9 mouse cellular contexts compared by ENCODE assay signal in the genomic region with DNA sequence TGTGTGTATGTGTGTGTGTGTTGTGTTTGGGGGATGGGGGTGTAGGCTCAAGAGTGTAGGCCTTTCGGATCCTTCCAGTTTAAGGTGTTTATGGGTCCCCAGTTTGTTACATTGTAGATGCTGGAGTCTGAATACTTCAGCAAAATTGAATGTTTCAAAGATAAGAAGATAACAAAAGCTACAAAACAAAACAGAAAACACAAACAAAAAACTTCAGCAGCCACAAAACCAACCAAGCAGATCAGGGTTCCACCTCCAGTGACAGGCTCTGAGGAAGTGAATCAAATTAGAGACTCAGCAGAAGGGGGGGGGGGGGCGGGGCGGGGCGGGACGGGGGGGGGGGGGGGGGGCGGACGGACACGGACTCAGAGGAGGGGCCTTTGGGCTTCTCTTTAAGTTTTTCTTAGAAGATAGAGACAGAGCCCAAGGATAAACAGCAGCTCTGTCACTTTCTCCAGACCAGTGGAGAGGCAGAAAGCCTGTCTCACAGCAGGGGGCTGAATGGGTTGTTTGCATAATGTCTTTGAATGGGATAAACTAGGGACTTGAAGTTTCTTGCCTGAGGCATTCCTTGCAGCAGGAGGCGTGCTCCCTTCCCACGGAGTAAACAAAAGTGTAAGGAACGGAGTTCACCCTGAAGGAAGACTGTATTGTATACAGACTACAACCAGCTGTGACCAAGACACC. TPM values are rescaled to one million over a fixed set of nuclear protein-coding genes. Genes with fewer than 3 reads are reported as not detected.
DNase-seq lines count a peak whose midpoint lies in the region; ATAC-seq lines count a peak whose summit lies in the region.
"Had no signal": no experiment of that assay in that cellular context is flagged by ENCODE, and none has a peak within 500 bp of the region (broad histone marks: within the 10 kb centered on the region; RNA-seq: fewer than 3 reads in every experiment).

No protein-coding gene starts in this region.

- peaks cover 8% of the 10 kb centered on the region; the same call in 1 of the 2 replicates for H3K4me1 ChIP-seq in hindbrain, embryonic 14.5 days (replicated peaks; ENCODE audit: control insufficient read depth, insufficient read depth, low read length)

- no peak overlapping the region for H3K4me3 ChIP-seq in hindbrain, embryonic 14.5 days (replicated peaks; ENCODE audit: low read length)
- H3K4me3 ChIP-seq: erythroblast, embryonic 14.5 days had no signal

- no peak overlapping the region for H3K27ac ChIP-seq in hindbrain, embryonic 14.5 days

- H3K27me3 ChIP-seq in hindbrain, embryonic 14.5 days (ENCODE audit: control insufficient read depth, insufficient read depth, low read length), result no peaks in the 10 kb centered on the region

- no peaks in the 10 kb centered on the region for H3K9me3 ChIP-seq in hindbrain, embryonic 14.5 days (ENCODE audit: control insufficient read depth, low read length)

- intact Hi-C loops in left cerebral cortex, postnatal 25 days (cut with DNase I), result no loop called here

- peak; percentile 54 to 59 for DNase-seq in cerebellum, postnatal 10 days
- peak; percentile 47 for DNase-seq in brain, adult 2 months (ENCODE audit: low read depth, low spot score)
- DNase-seq in hindbrain, embryonic 14.5 days (ENCODE audit: low spot score), result peak; percentile 68
- DNase-seq in lung, postnatal 10 days, result peak; percentile 63
- no peak for DNase-seq in layer of hippocampus, adult 11-12 months (ENCODE audit: low spot score)
- DNase-seq in natural killer cell, adult 2 months (ENCODE audit: low spot score in 2 of 2), result no peak
- no peak for DNase-seq in left cerebral cortex, postnatal 25 days (ENCODE audit: low spot score in 2 of 2)

- H3K9ac ChIP-seq in hindbrain, embryonic 14.5 days, result no peak overlapping the region

- ATAC-seq in cerebellum, adult (ENCODE audit: insufficient number of reproducible peaks, low FRiP score, low TSS enrichment), result no peak
- peak; percentile 65; the same call in 1 of the 2 replicates for ATAC-seq in hindbrain, embryonic 14.5 days (ENCODE audit: low FRiP score)

- H3K36me3 ChIP-seq in hindbrain, embryonic 14.5 days (replicated peaks; ENCODE audit: control insufficient read depth, insufficient read depth), result no peaks in the 10 kb centered on the region

- no peak overlapping the region; the same call in 1 of the 2 replicates for H3K4me2 ChIP-seq in hindbrain, embryonic 14.5 days (replicated peaks)

- 13% methylated on average over 5 of the region's 11 CpGs for WGBS in hindbrain, embryonic 14.5 days

RNA-seq across cellular contexts. Expression of a gene that starts 8.9 kb away (rescaled TPM):
- polyA plus RNA-seq in hindbrain, embryonic 14.5 days (2014; fragmentation: Nextera tagmentation; extraction: Ambion mirVana), result 43.6 and 44.6 TPM in 2 replicates
- 10 to 100 TPM; 27.1 to 28.1 TPM for total RNA-seq in left cerebral cortex, postnatal 25 days (2021)

Comparison
In these comparisons a context has a peak if more than half of its experiments do, and no peak if none do; other contexts are left out.
1. DNase-seq: peak in cerebellum, postnatal 10 days (2 of 2), brain, adult 2 months (single experiment), hindbrain, embryonic 14.5 days (single experiment) and lung, postnatal 10 days (single experiment); none in layer of hippocampus, adult 11-12 months (single experiment), natural killer cell, adult 2 months (0 of 2) and left cerebral cortex, postnatal 25 days (0 of 2).